Mouse (Mus musculus): ENCODE results near the gene Flrt3.

Gene Flrt3

DNA sequence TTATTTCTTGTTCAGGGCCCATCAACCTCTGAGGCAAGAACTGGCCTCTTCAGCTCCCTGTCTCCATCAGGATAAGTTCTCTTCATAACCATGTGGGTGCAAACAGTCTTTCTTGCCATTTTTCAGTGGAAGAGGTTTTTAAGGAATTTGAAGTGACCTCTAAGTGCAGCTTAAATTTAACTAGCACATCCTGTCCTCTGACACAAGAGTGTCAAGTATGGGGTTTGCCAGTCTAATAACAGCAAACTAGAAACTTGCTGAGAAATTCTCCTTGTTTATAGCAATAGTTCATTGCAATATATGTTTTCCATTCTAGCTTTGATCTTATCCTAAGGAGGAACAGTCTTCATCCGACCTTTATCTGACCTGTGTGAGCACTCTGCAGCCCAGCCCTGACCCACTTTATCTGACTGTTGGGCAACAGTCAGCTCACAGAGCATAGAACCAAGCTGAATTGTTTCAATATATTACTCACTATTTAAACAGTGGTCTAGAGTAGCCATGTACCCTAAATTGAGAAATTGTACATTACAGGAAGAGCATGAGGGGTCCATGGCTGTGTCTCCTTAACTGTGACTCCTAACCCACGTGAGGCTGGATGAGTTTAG, 49.4 kb downstream of the Flrt3 start:
- DNase-seq: no peak

DNA sequence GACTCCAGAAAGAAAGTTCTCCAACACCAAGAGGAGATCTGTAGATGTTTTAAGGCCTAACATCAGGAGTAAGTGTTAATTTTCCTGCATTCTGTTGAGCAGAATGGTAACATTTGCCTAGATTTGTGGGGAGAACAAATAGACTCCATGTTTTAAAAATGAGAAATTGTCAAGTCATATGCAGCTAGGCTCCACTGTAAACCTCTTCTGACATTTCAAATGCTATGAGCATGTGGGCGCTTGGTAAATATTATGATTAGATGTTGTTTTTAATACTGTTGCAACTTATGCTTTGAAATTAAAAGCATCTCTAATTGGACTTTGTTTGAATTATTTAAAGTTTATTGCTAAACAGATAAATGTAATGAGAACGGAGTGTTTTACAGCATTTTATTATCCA, 55.8 kb downstream of the Flrt3 start:
- DNase-seq: no peak
